Mouse (Mus musculus) C2C12 (cell line): Measurements from ENCODE around the gene Tenm2.

Experiments used
- CEBPB ChIP-seq: IDR thresholded peaks from one replicate; pipeline ENCODE4 v1.6.1; 2011; ENCODE audit warnings: low read depth, mild to moderate bottlenecking, control low read depth, moderate library complexity
- CTCF ChIP-seq: IDR thresholded peaks from one replicate; pipeline ENCODE4 v1.5.1; 2011; ENCODE audit not compliant: control insufficient read depth, insufficient read depth, insufficient read length
- FOSL1 ChIP-seq: IDR thresholded peaks from one replicate; pipeline ENCODE4 v1.8.0; 2011; ENCODE audit warnings: mild to moderate bottlenecking, low read length; ENCODE audit not compliant: poor library complexity, insufficient read depth, severe bottlenecking
- MAX ChIP-seq: IDR thresholded peaks from one replicate; pipeline ENCODE4 v1.6.1; 2011; ENCODE audit warnings: mild to moderate bottlenecking, control low read depth
- MYOD1 ChIP-seq: IDR thresholded peaks from one replicate; pipeline ENCODE4 v1.6.1; 2011; ENCODE audit warnings: low read depth; ENCODE audit not compliant: control insufficient read depth, insufficient read length
- MYOG ChIP-seq: IDR thresholded peaks from one replicate; pipeline ENCODE4 v1.6.1; 2011; ENCODE audit not compliant: control insufficient read depth, insufficient read length; ENCODE audit errors: extremely low read depth
- USF1 ChIP-seq: IDR thresholded peaks from one replicate; pipeline ENCODE4 v1.6.1; 2011; ENCODE audit warnings: low read depth, mild to moderate bottlenecking, control low read depth, moderate library complexity

GRCm38 (mm10) chr11:36508312-36508711 is 727.5 kb downstream of the Tenm2 start:
- no peak for TF ChIP-seq CTCF
- TF ChIP-seq USF1 = no peak
- no peak for TF ChIP-seq MYOG
- TF ChIP-seq MYOD1 = no peak
- no peak for TF ChIP-seq CEBPB
- TF ChIP-seq MAX = no peak
- no peak for TF ChIP-seq FOSL1
